Comparison of ENCODE assay signal across 11 mouse cellular contexts in the genomic region with DNA sequence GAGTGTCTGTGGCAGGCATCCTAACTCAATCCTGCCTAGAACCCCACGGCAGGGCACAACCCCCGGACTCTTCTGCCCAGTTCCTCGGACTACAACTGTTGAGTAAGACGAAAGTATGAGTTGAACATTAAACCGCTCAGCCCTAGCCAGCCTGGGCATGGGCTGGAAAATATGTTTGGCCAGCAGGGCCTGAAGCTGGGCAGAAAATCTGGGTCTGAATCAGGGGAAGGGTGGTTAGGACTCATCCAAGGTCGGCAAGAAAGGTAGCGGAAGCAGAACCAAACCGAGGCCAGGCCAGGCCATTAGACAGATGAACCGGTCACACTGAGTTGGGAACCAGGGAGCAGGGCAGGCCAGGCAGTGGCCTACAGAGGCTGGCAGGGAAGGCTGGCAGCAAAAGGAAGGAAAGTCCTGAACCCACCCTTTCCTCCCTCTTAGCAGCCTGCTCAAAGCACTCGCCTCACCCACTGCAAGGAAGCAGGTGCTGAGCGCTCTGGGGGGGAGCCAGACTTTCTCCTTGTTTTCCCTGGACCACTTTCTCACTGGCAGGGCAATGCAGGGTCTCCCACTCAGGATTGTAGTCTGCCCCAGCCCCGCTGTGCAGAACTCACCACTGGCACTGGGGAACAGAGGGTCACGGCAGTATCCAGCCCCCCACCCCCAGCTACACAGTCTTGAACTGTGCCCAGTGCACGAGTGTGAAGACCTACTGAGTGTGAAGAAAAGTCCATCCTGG.
DNase-seq lines count a peak whose midpoint lies in the region; ATAC-seq and TF ChIP-seq lines count a peak whose summit lies in the region.
"Had no signal": no experiment of that assay in that cellular context is flagged by ENCODE, and none has a peak within 500 bp of the region (broad histone marks: within the 10 kb centered on the region; RNA-seq: fewer than 3 reads in every experiment).

No protein-coding gene starts in this region.

- peaks cover 8% of the 10 kb centered on the region; the same call in 1 of the 2 replicates for H3K36me3 ChIP-seq in lung, embryonic 15.5 days
- H3K36me3 ChIP-seq in liver, postnatal 0 days (replicated peaks; ENCODE audit: insufficient read depth, low read length), result no peaks in the 10 kb centered on the region
- H3K36me3 ChIP-seq: hindbrain, embryonic 13.5 days had no signal

- peak; percentile 25; the same call in 1 of the 2 replicates for TF ChIP-seq EP300 in liver, postnatal 0 days (IDR thresholded peaks at IDR 0.05; ENCODE audit: low read depth)

- peaks cover 86% of the 10 kb centered on the region for H3K4me1 ChIP-seq in lung, embryonic 15.5 days
- peaks cover 47% of the 10 kb centered on the region for H3K4me1 ChIP-seq in liver, postnatal 0 days (ENCODE audit: insufficient read depth)

- peaks cover 3% of the 10 kb centered on the region; the same call in 1 of the 2 replicates for H3K9me3 ChIP-seq in lung, embryonic 15.5 days
- peaks cover 4% of the 10 kb centered on the region; the same call in 1 of the 2 replicates for H3K9me3 ChIP-seq in liver, postnatal 0 days (ENCODE audit: low read length)

- peak; percentile 64 for DNase-seq in gastrocnemius, adult 2 months
- DNase-seq in gastrocnemius, adult 8-10 months (ENCODE audit: low spot score in 2 of 2), result no peak
- no peak for DNase-seq in lung, postnatal 10 days
- DNase-seq in kidney, adult 9 months, result peak; percentile 97
- DNase-seq in liver, postnatal 0 days, result peak; percentile 51
- no peak for DNase-seq in right cerebral cortex, postnatal 36 days (ENCODE audit: low spot score in 2 of 2)
- no peak for DNase-seq in c-Kit-positive CD71-positive TER-119-positive erythroid progenitor cells, embryonic 14.5 days (ENCODE audit: low spot score)
- DNase-seq: cerebellum, postnatal 14 days had no signal

- ATAC-seq in lung, embryonic 15.5 days (ENCODE audit: borderline replicate concordance, extremely low read depth, low FRiP score, low TSS enrichment), result no peak
- ATAC-seq in liver, postnatal 0 days, result peak; percentile 79
- ATAC-seq: midbrain, embryonic 16.5 days had no signal

- H3K27me3 ChIP-seq in lung, embryonic 15.5 days, result no peaks in the 10 kb centered on the region
- no peaks in the 10 kb centered on the region for H3K27me3 ChIP-seq in liver, postnatal 0 days (ENCODE audit: insufficient read depth, low read length)
- H3K27me3 ChIP-seq: hindbrain, embryonic 13.5 days had no signal

- H3K4me3 ChIP-seq in gastrocnemius, adult 2 months, result peak overlapping the region; percentile 34; the same call in 1 of the 2 replicates
- H3K4me3 ChIP-seq in lung, embryonic 15.5 days, result no peak overlapping the region
- 0 out of 2 replicates have a peak overlapping the region, but pooled peaks have one; percentile 8 for H3K4me3 ChIP-seq in liver, postnatal 0 days (ENCODE audit: low read depth, low read length)
- H3K4me3 ChIP-seq: hindbrain, embryonic 13.5 days had no signal

- WGBS in lung, embryonic 15.5 days, result 77% methylated on average over 14 of the region's 14 CpGs
- 61% methylated on average over 14 of the region's 14 CpGs for WGBS in liver, postnatal 0 days (ENCODE audit: insufficient replicate concordance)

- no peak overlapping the region for H3K9ac ChIP-seq in lung, embryonic 15.5 days
- H3K9ac ChIP-seq in liver, postnatal 0 days (replicated peaks), result peak overlapping the region; percentile 57
- H3K9ac ChIP-seq: hindbrain, embryonic 13.5 days had no signal

- TF ChIP-seq CTCF in gastrocnemius, adult 2 months (IDR thresholded peaks at IDR 0.05), result no peak
- TF ChIP-seq CTCF in liver, postnatal 0 days (IDR thresholded peaks at IDR 0.05; ENCODE audit: low read depth), result no peak

- H3K27ac ChIP-seq in gastrocnemius, adult 2 months, result peak overlapping the region; percentile 91
- H3K27ac ChIP-seq in lung, embryonic 15.5 days, result peak overlapping the region; percentile 55
- peak overlapping the region; percentile 94 for H3K27ac ChIP-seq in liver, postnatal 0 days (ENCODE audit: low read depth)
- H3K27ac ChIP-seq: hindbrain, embryonic 13.5 days had no signal

- no peak overlapping the region; the same call in 1 of the 2 replicates for H3K4me2 ChIP-seq in lung, embryonic 15.5 days
- peak overlapping the region; percentile 49 for H3K4me2 ChIP-seq in liver, postnatal 0 days (ENCODE audit: low read depth, low read length)
- H3K4me2 ChIP-seq: hindbrain, embryonic 13.5 days had no signal

- intact Hi-C loops in gastrocnemius, adult 2 months (cut with DNase I), result no loop called here

Comparison
In these comparisons a context has a peak if more than half of its experiments do, and no peak if none do; other contexts are left out.
1. DNase-seq: peak in gastrocnemius, adult 2 months (single experiment), kidney, adult 9 months (single experiment) and liver, postnatal 0 days (single experiment); none in gastrocnemius, adult 8-10 months (0 of 2), lung, postnatal 10 days (single experiment), right cerebral cortex, postnatal 36 days (0 of 2) and c-Kit-positive CD71-positive TER-119-positive erythroid progenitor cells, embryonic 14.5 days (single experiment).
2. Peak in every context shown above with its lines, with median percentiles within 50 percentile points of each other: H3K27ac ChIP-seq.